Mouse (Mus musculus) MEL (cell line): Measurements from ENCODE around the gene Pla2g4b. TPM values are rescaled to one million over a fixed set of nuclear protein-coding genes. Genes with fewer than 3 reads are reported as not detected.

Experiments used
- DNase-seq: peaks from one replicate; pipeline ENCODE4 v3.0.0; 2011; ENCODE audit warnings: low read depth, low spot score
- H3K27ac ChIP-seq: 2 replicates; pipeline ENCODE4 v1.5.1; 2012; ENCODE audit warnings: low read depth, mild to moderate bottlenecking, control low read depth, low read length, moderate library complexity; ENCODE audit not compliant: control insufficient read depth
- H3K27me3 ChIP-seq, 2 experiments: fragments of 150-350 bp in 1 of 2; sonication (generic) in 1 of 2; 2 replicates each; pipeline ENCODE4 v1.6.1; 2012; ENCODE audit warnings: low read length in 2 of 2, mild to moderate bottlenecking in 2 of 2, improper control_type of control experiment in 1 of 2, moderate library complexity in 1 of 2; ENCODE audit not compliant: insufficient read depth in 2 of 2, control insufficient read depth in 1 of 2
- H3K36me3 ChIP-seq, 2 experiments: 2 replicates each; pipeline ENCODE4 v1.6.1; 2012 to 2014; ENCODE audit warnings: low read length in 2 of 2, improper control_type of control experiment in 1 of 2, inconsistent platforms in 1 of 2, mild to moderate bottlenecking in 1 of 2; ENCODE audit not compliant: insufficient read depth in 2 of 2, control insufficient read depth in 1 of 2
- H3K4me1 ChIP-seq, 2 experiments: fragments of 150-350 bp in 1 of 2; sonication (generic) in 1 of 2; 2 replicates each; pipeline ENCODE4 v1.6.1; 2012; ENCODE audit warnings: low read length in 2 of 2, improper control_type of control experiment in 1 of 2, mild to moderate bottlenecking in 1 of 2; ENCODE audit not compliant: insufficient read depth in 2 of 2, control insufficient read depth in 1 of 2
- H3K4me3 ChIP-seq, 2 experiments: fragments of 150-350 bp in 1 of 2; sonication (generic) in 1 of 2; 2 replicates each; pipeline ENCODE4 v1.5.1; 2012; ENCODE audit warnings: low read depth in 2 of 2, low read length in 2 of 2, mild to moderate bottlenecking in 2 of 2, moderate library complexity in 2 of 2, control low read depth in 1 of 2, improper control_type of control experiment in 1 of 2; ENCODE audit not compliant: control insufficient read depth in 1 of 2, insufficient read depth in 1 of 2
- H3K79me2 ChIP-seq: 2 replicates; pipeline ENCODE4 v1.6.1; 2012; ENCODE audit warnings: mild to moderate bottlenecking, low read length, moderate library complexity; ENCODE audit not compliant: control insufficient read depth, poor library complexity, insufficient read depth
- H3K9ac ChIP-seq: 2 replicates; pipeline ENCODE4 v1.6.1; 2012; ENCODE audit warnings: low read depth, mild to moderate bottlenecking, control low read depth, low read length, moderate library complexity; ENCODE audit not compliant: control insufficient read depth, poor library complexity, severe bottlenecking
- H3K9me3 ChIP-seq: fragments of 150-350 bp; sonication (generic); replicated peaks from 2 replicates; pipeline ENCODE4 v1.6.1; 2012; ENCODE audit warnings: mild to moderate bottlenecking, low read length, improper control_type of control experiment, moderate library complexity; ENCODE audit not compliant: insufficient read depth
- BHLHE40 ChIP-seq: IDR thresholded peaks from 2 replicates; pipeline ENCODE4 v1.6.1; 2012; ENCODE audit warnings: low read depth, mild to moderate bottlenecking, inconsistent platforms, low read length, improper control_type of control experiment, borderline replicate concordance
- CHD1 ChIP-seq: IDR thresholded peaks from 2 replicates; pipeline ENCODE4 v1.6.1; 2012; ENCODE audit warnings: low read depth, mild to moderate bottlenecking, inconsistent platforms, low read length, improper control_type of control experiment
- CHD2 ChIP-seq: IDR thresholded peaks from 2 replicates; pipeline ENCODE4 v1.6.1; 2011; ENCODE audit warnings: low read length, improper control_type of control experiment
- CTCF ChIP-seq, 3 experiments: IDR thresholded peaks in 2 of 3; conservative IDR thresholded peaks in 1 of 3; 2 replicates each; pipeline ENCODE4 v1.5.1; 2011 to 2012; ENCODE audit warnings: low read length in 3 of 3, low read depth in 2 of 3, mild to moderate bottlenecking in 2 of 3, improper control_type of control experiment in 1 of 3, inconsistent platforms in 1 of 3, mixed read lengths in 1 of 3, moderate library complexity in 1 of 3; ENCODE audit not compliant: control insufficient read depth in 1 of 3, insufficient read depth in 1 of 3, poor library complexity in 1 of 3, severe bottlenecking in 1 of 3
- E2F4 ChIP-seq: IDR thresholded peaks from 2 replicates; pipeline ENCODE4 v1.6.1; 2011; ENCODE audit warnings: low read depth, low read length, improper control_type of control experiment, borderline replicate concordance
- ELF1 ChIP-seq: IDR thresholded peaks from 2 replicates; pipeline ENCODE4 v1.6.1; 2014; ENCODE audit warnings: low read depth, mild to moderate bottlenecking, inconsistent platforms, low read length, improper control_type of control experiment, moderate library complexity
- EP300 ChIP-seq, 2 experiments: IDR thresholded peaks; 2 replicates each; pipeline ENCODE4 v1.6.1; 2011; ENCODE audit warnings: improper control_type of control experiment in 2 of 2, low read length in 2 of 2, low read depth in 1 of 2, mild to moderate bottlenecking in 1 of 2
- GABPA ChIP-seq: IDR thresholded peaks from 2 replicates; pipeline ENCODE4 v1.6.1; 2012; ENCODE audit warnings: low read depth, mild to moderate bottlenecking, inconsistent platforms, low read length, improper control_type of control experiment, moderate library complexity
- JUND ChIP-seq: IDR thresholded peaks from 2 replicates; pipeline ENCODE4 v1.6.1; 2011; ENCODE audit warnings: low read depth, mild to moderate bottlenecking, improper control_type of control experiment, low read length
- MAX ChIP-seq: IDR thresholded peaks from 2 replicates; pipeline ENCODE4 v1.6.1; 2011; ENCODE audit warnings: low read length, improper control_type of control experiment
- MAZ ChIP-seq: IDR thresholded peaks from 2 replicates; pipeline ENCODE4 v1.6.1; 2012; ENCODE audit warnings: low read depth, mild to moderate bottlenecking, inconsistent platforms, low read length, improper control_type of control experiment
- MYB ChIP-seq: IDR thresholded peaks from 2 replicates; pipeline ENCODE4 v1.6.1; 2011; ENCODE audit warnings: mild to moderate bottlenecking, low read depth, low read length, improper control_type of control experiment
- MYC ChIP-seq: IDR thresholded peaks from 2 replicates; pipeline ENCODE4 v1.6.1; 2011; ENCODE audit warnings: low read depth, mild to moderate bottlenecking, low read length, improper control_type of control experiment, moderate library complexity
- NRF1 ChIP-seq: IDR thresholded peaks from 2 replicates; pipeline ENCODE4 v1.6.1; 2014; ENCODE audit warnings: low read depth, mild to moderate bottlenecking, inconsistent platforms, low read length, improper control_type of control experiment, moderate library complexity; ENCODE audit not compliant: poor library complexity, insufficient read depth, severe bottlenecking
- POLR2AphosphoS2 ChIP-seq: IDR thresholded peaks from 2 replicates; pipeline ENCODE4 v1.6.1; 2011; ENCODE audit warnings: low read length, improper control_type of control experiment
- POLR2AphosphoS5 ChIP-seq: IDR thresholded peaks from 2 replicates; pipeline ENCODE4 v1.6.1; 2012; ENCODE audit warnings: low read depth, borderline replicate concordance, mild to moderate bottlenecking, inconsistent platforms, low read length, moderate library complexity, mixed read lengths
- RCOR1 ChIP-seq: IDR thresholded peaks from 2 replicates; pipeline ENCODE4 v1.6.1; 2012; ENCODE audit warnings: low read depth, mild to moderate bottlenecking, inconsistent platforms, low read length, improper control_type of control experiment
- SMC3 ChIP-seq: IDR thresholded peaks from 2 replicates; pipeline ENCODE4 v1.6.1; 2011; ENCODE audit warnings: low read depth, low read length, improper control_type of control experiment
- TBP ChIP-seq: IDR thresholded peaks from 2 replicates; pipeline ENCODE4 v1.8.0; 2011; ENCODE audit warnings: low read depth, low read length, improper control_type of control experiment
- USF2 ChIP-seq, 2 experiments: IDR thresholded peaks; 2 replicates each; pipeline ENCODE4 v1.6.1; 2011 to 2012; ENCODE audit warnings: improper control_type of control experiment in 2 of 2, low read length in 2 of 2, borderline replicate concordance in 1 of 2, inconsistent platforms in 1 of 2, low read depth in 1 of 2, mild to moderate bottlenecking in 1 of 2; ENCODE audit not compliant: insufficient read depth in 1 of 2
- ZKSCAN1 ChIP-seq: IDR thresholded peaks from 2 replicates; pipeline ENCODE4 v1.6.1; 2012; ENCODE audit warnings: low read depth, mild to moderate bottlenecking, inconsistent platforms, low read length, improper control_type of control experiment, moderate library complexity
- ZMIZ1 ChIP-seq: IDR thresholded peaks from 2 replicates; pipeline ENCODE4 v1.6.1; 2012; ENCODE audit warnings: low read depth, mild to moderate bottlenecking, inconsistent platforms, low read length, improper control_type of control experiment, moderate library complexity
- polyA plus RNA-seq, 2 experiments: library from polyadenylated mRNA; stranded (reverse) in 1 of 2; unstranded in 1 of 2; fragments of >175 nt in 1 of 2; fragments of >200 nt in 1 of 2; gene quantifications; 2 replicates each; pipeline versions ENCODE4 v1.2.1 to v1.2.4; 2012; ENCODE audit warnings: low replicate concordance in 2 of 2, low read depth in 1 of 2; ENCODE audit not compliant: insufficient read length in 2 of 2, insufficient read depth in 1 of 2, missing spikeins in 1 of 2
- total RNA-seq: library from RNA; depleted of rRNA; stranded (reverse); fragments of 300-350 nt; gene quantifications from 2 replicates; pipeline ENCODE4 v1.2.3, GENCODE M21; 2012

Pla2g4b gene
- total and polyA plus RNA-seq, 3 experiments, result 0.32 to 0.54 TPM; not detected in 1

DNA sequence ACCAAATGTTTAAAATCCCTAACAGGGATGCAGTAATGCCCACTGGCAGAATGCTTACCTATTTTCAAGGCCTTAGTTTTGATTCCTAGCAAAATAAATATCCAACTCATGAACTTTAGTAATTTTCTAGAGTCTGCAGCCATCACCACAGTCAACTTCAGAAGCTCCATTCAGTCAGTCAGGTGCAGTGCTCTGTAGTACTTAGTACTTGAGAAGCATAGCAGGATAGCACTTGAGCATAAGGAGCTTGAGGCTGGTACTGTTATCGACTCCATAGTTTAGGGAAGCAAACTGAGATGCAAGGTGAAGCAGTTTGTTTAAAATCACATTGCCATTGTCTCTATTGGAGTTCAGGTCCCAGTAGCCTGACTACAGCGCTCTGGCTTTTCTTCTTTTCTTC lies 33.5 kb upstream of the Pla2g4b start:
- TF ChIP-seq MAZ (no peak), SMC3 (no peak), BHLHE40 (no peak), NRF1 (no peak), RCOR1 (no peak), USF2 (IDR thresholded peaks at IDR 0.05; ENCODE audit: borderline replicate concordance in 1 of 2, insufficient read depth in 1 of 2, low read depth in 1 of 2, low read length in 2 of 2) (no peak), E2F4 (no peak), CHD1 (no peak), MAX (no peak), JUND (no peak), ZKSCAN1 (no peak), GABPA (no peak)
- no peaks in the 10 kb centered on the region for H3K36me3 ChIP-seq
- DNase-seq, result no peak
- no peaks in the 10 kb centered on the region for H3K9me3 ChIP-seq
- H3K27ac ChIP-seq, result no peak overlapping the region
- H3K9ac ChIP-seq, result no peak overlapping the region
- H3K27me3 ChIP-seq, result no peaks in the 10 kb centered on the region
- H3K4me1 ChIP-seq, result no peaks in the 10 kb centered on the region
- H3K4me3 ChIP-seq, result no peak overlapping the region
- H3K79me2 ChIP-seq, result no peaks in the 10 kb centered on the region

DNA sequence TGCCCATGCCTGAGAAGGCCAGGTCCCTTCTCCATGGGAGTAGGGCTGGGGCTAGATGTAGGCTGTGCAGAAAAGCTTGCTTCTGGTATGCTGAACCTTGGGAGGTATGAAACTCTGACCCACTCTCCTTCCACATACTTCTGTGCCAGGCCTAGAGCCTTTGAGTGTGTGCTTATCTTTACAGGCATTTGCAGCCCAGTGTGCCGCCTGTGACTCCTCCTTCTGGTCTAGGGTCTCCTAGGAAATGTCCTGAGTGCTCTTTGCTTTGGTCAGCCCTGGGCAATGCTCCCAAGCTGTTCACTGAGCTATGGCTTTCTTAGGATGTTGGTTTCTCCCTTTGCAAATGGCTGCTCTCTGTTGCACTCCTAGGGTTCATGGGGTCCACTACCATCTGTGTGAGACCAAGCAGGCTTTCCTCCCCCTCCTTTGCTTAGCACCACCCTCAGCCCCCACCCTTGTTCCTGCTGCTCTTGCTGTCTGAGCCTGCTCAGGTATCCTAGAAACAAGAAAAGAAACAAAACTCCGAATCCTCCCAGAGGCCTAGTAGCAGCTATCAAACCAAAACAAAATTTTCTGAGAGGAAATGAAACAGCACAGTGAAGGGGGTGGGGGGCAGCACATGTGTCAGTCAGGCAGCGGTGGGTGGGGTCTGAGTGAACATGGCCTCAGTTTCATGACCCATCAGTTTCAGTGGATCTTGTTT lies 32.2 kb upstream of the Pla2g4b start:
- Histone ChIP-seq H3K9ac (no peak overlapping the region), H3K27ac (no peak overlapping the region), H3K79me2 (no peaks in the 10 kb centered on the region)

More for the DNA sequence above, 32.2 kb upstream of the Pla2g4b start:
- Histone ChIP-seq H3K4me1 (no peaks in the 10 kb centered on the region), H3K36me3 (no peaks in the 10 kb centered on the region), H3K27me3 (no peaks in the 10 kb centered on the region), H3K4me3 (no peak overlapping the region), H3K9me3 (no peaks in the 10 kb centered on the region)
- TF ChIP-seq ZMIZ1 (no peak), ZKSCAN1 (no peak), SMC3 (no peak), MAZ (no peak), POLR2AphosphoS5 (no peak), JUND (no peak), ELF1 (no peak), MYB (no peak), POLR2AphosphoS2 (no peak), EP300 (IDR thresholded peaks at IDR 0.05; ENCODE audit: low read depth in 1 of 2, low read length in 2 of 2) (no peak), MYC (no peak), MAX (no peak), CTCF (IDR thresholded peaks at IDR 0.05 in 2 of 3, conservative IDR thresholded peaks at IDR 0.05 in 1 of 3; ENCODE audit: control insufficient read depth in 1 of 3, insufficient read depth in 1 of 3, low read depth in 2 of 3, low read length in 3 of 3, poor library complexity in 1 of 3, severe bottlenecking in 1 of 3) (no peak), E2F4 (no peak), TBP (no peak), CHD2 (no peak)
- DNase-seq, result no peak
